Mouse (Mus musculus) Patski (cell line): Measurements from ENCODE around the gene Chrnb1. TPM values are rescaled to one million over a fixed set of nuclear protein-coding genes. Genes with fewer than 3 reads are reported as not detected.

Source experiments
- ATAC-seq: fragments of 100-300 bp; one replicate; pipeline ENCODE4 v1.8.0; 2021
- CTCF ChIA-PET: fragments of 350-600 bp; sonication (Branson Sonifier 250); formaldehyde crosslinking; loops from one replicate; lab custom pipeline; 2022; ENCODE audit warnings: inconsistent platforms; lab: Charles Lee
- POLR2A ChIA-PET: fragments of 350-600 bp; sonication (Branson Sonifier 250); formaldehyde crosslinking; loops from one replicate; lab custom pipeline; 2022; ENCODE audit warnings: antibody characterized with exemption, inconsistent platforms; lab: Charles Lee
- DNase-seq: peaks from one replicate; pipeline ENCODE4 v3.0.0-alpha.2; 2011; ENCODE audit warnings: low read depth, low spot score
- H3K27me3 ChIP-seq: fragments of 371-371 bp; one replicate; pipeline ENCODE4 v1.5.1; 2021
- CTCF ChIP-seq: fragments of 100-300 bp; IDR thresholded peaks from one replicate; pipeline ENCODE4 v1.5.1; 2021
- in situ Hi-C: fragments of 300-500 bp; cut with MboI; formaldehyde crosslinking; loops from 3 replicates; pipeline ENCODE4 v1.11.1; 2018; ENCODE audit warnings: low pct_unique_long_range_greater_than_20kb, mixed read lengths
- polyA plus RNA-seq: library from polyadenylated mRNA; unstranded; gene quantifications from one replicate; pipeline ENCODE4 v1.2.3, GENCODE M21; 2021

Chrnb1 gene
- polyA plus RNA-seq, 1 experiment from 2014 or later = 27.7 TPM

DNA sequence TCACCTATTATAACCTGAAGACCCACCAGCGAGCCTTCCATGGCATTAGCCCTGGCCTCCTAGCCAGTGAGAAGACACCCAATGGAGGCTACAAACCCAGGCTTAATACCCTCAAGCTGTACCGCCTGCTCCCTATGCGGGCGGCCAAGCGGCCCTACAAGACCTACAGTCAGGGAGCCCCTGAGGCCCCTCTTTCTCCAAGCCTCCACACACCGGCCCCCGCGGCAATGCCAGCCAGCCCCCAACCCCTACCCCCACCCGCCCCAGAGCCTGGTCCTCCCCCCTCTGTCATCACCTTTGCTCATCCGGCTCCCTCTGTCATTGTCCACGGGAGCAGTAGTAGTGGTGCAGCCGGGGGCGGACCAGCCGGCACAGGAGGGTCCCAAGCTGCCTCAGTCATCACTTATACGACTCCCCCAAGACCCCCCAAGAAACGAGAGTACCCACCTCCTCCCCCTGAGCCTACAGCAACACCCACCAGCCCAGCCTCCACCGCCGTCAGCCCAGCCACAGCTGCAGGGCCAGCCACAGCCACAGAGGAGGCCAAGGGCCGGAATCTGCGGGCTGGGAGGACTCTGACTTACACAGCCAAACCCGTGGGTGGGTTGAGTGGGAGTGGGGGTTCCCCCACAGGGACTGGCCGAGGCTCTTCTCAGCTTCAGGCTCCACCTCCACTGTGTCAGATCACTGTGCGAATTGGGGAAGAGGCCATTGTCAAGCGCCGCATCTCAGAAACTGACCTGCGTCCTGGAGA is 18.1 kb downstream of the Chrnb1 start:
- ChIA-PET CTCF (interaction anchor here (1.3 kb wide), 1 partner anchor 15 kb away, joined by 3 read pairs; no protein-coding TSS in a partner anchor), POLR2A (interaction anchor here (1.0 to 1.2 kb wide), 3 partner anchors 10 to 60 kb away, joined by 3 to 4 read pairs (median 3); partner anchors contain the start of genes Nlgn2 and Tmem256)
- DNase-seq = no peak
- in situ Hi-C loops = no loop called here
- ATAC-seq = no peak
- TF ChIP-seq CTCF = no peak
- no peaks in the 10 kb centered on the region for H3K27me3 ChIP-seq

DNA sequence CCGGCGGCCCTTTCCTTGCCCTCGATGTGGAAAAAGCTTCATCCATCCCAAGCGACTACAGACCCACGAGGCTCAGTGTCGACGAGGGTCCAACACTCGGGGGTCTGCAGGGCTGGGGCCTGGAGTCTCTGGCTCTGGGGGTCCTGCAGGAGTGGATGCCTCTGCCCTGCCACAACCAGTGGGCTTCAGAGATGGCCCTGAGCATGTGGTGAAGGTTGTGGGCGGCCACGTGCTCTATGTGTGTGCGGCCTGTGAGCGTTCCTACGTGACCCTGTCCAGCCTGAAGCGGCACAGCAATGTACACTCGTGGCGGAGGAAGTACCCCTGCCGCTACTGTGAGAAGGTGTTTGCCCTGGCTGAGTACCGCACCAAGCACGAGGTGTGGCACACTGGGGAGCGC is 19.3 kb downstream of the Chrnb1 start:
- POLR2A ChIA-PET = no interaction called here
- ATAC-seq = no peak
- H3K27me3 ChIP-seq = no peaks in the 10 kb centered on the region
- in situ Hi-C loops = no loop called here
- DNase-seq = no peak
- no peak for TF ChIP-seq CTCF
- CTCF ChIA-PET = no interaction called here

DNA sequence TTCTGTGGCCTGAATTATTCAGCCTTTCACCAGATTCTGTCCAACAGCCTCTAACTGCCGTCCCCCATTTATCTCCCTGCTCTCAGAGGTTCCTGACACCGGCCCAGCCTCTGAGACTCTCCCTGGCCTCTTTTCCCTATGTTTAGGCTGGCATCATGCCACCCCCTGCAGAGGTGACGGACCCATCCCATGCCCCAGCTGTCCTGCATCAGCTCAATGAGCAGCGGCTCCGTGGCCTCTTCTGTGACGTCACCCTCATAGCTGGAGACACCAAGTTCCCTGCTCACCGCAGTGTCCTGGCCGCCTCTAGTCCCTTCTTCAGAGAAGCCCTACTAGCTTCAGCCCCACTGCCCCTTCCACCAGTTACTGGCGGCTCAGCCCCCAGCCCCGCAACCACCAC is 20.0 kb downstream of the Chrnb1 start:
- H3K27me3 ChIP-seq = no peaks in the 10 kb centered on the region
- TF ChIP-seq CTCF = no peak
- ChIA-PET POLR2A (no interaction called here), CTCF (no interaction called here)
- ATAC-seq (no peak), DNase-seq (no peak)
- in situ Hi-C loops = no loop called here

DNA sequence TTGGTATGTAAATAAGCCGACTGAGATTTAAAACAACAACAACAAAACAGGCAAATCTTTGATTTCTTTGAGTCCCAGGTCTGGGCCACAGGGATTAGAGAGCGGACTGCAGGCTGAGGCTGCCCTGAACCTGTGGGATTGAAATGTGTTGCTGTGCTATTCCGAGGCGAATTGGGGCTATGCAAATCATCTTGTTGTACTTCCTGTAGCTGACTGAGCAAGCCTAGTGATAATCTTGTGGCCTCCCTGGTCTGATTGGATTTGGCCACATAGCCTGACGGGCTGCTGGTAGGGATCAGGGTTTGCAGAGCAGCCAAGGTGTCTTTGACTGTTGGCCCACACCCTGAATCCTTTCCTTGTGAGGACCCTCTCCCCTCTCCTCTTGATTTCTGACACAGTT is 20.8 kb downstream of the Chrnb1 start:
- no peak for DNase-seq
- H3K27me3 ChIP-seq = no peaks in the 10 kb centered on the region
- in situ Hi-C loops = no loop called here
- POLR2A ChIA-PET = no interaction called here
- ATAC-seq = no peak
- TF ChIP-seq CTCF = no peak
- CTCF ChIA-PET = interaction anchor here (0.7 kb wide), 1 partner anchor 10 kb away, joined by 3 read pairs; no protein-coding TSS in a partner anchor

DNA sequence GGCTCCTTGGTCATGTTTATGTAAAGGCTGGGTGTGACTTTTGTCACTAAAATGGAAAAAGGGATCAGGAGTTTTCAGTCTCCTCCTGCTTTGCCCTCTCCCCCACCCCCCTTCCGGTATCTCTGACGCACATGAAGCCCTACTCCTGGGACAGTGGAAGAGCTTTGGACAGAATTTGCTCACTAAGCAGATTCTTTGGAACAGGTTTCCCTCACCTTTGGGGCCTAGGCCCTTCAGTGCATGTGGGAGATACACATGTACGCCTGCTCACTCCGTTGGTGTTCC is 28.2 kb downstream of the Chrnb1 start:
- TF ChIP-seq CTCF = no peak
- POLR2A ChIA-PET = interaction anchor here (0.9 to 1.7 kb wide), 3 partner anchors 9 to 15 kb away, joined by 3 to 6 read pairs (median 5); partner anchors contain the start of gene Polr2a
- in situ Hi-C loops = no loop called here
- CTCF ChIA-PET = no interaction called here
- DNase-seq (no peak), ATAC-seq (no peak)
- no peaks in the 10 kb centered on the region for H3K27me3 ChIP-seq

DNA sequence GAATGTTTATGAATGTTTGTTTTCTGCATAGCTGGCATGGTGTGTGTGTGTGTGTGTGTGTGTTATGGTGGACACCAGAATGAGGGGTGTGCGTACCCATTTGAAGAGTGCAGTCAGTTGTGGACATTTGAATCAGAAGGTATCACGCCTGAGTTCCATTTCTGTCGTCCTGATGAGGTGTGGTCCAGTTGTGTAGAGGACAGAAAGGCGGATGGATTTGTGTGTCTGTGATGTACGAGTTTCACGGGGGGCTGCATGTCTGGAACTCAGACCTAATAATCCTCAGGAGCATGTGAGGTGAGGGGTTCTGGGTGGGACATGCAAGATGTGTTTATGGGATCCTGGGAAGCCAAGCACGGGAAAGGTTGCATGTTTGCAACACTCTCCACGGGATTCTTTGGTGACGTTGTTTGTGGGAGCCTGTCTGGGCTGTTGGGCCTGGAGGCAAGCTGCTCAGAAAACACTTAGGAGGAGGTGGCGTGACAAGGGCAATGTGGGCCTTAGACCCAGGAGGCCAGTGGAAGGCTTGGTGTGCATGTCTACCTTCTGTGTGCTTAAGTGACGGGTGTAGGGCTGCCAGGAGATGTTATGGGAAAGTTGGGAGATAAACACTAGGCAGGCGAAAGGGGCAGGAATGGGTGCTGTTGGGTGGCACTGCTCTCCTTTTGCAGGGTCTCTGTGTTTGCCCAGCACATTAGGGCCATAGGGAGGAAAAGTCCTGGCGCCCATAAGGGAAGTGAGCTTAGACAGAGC is 28.7 kb downstream of the Chrnb1 start:
- ChIA-PET CTCF (no interaction called here), POLR2A (interaction anchor here (1.2 to 1.7 kb wide), 2 partner anchors 8 to 16 kb away, joined by 5 to 6 read pairs; partner anchors contain the start of gene Polr2a)
- no peak for ATAC-seq
- in situ Hi-C loops = no loop called here
- DNase-seq = no peak
- no peaks in the 10 kb centered on the region for H3K27me3 ChIP-seq
- no peak for TF ChIP-seq CTCF

DNA sequence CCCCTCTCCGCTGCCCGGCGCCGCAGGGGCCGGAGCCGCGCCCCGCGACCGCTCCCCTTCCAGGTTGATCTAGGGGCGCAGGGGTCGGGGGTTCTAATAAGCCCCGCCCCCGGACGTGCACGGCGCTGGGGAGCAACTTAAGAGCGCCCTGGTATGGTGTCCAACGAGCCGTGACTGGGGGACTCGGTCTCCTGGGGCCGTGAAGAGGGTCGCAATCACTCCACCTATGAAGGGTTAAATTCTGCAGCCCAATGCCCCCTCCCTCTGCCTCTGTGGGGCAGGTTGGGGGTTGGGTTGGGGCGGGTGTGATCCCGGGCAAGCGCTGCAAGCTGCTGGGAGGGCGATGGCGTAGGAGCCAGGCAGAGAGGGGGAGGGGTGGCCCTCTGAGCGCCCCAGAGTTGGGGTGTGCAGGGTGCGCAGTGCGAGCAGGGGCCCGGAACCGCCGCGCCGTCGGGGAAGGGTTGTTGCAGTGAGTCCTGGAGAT is 29.6 kb downstream of the Chrnb1 start:
- ChIA-PET POLR2A (interaction anchor here (1.7 kb wide), 1 partner anchor 17 kb away, joined by 6 read pairs; no protein-coding TSS in a partner anchor), CTCF (no interaction called here)
- TF ChIP-seq CTCF = no peak
- no peak for DNase-seq
- ATAC-seq = peak; percentile 65
- in situ Hi-C loops = no loop called here
- no peaks in the 10 kb centered on the region for H3K27me3 ChIP-seq

DNA sequence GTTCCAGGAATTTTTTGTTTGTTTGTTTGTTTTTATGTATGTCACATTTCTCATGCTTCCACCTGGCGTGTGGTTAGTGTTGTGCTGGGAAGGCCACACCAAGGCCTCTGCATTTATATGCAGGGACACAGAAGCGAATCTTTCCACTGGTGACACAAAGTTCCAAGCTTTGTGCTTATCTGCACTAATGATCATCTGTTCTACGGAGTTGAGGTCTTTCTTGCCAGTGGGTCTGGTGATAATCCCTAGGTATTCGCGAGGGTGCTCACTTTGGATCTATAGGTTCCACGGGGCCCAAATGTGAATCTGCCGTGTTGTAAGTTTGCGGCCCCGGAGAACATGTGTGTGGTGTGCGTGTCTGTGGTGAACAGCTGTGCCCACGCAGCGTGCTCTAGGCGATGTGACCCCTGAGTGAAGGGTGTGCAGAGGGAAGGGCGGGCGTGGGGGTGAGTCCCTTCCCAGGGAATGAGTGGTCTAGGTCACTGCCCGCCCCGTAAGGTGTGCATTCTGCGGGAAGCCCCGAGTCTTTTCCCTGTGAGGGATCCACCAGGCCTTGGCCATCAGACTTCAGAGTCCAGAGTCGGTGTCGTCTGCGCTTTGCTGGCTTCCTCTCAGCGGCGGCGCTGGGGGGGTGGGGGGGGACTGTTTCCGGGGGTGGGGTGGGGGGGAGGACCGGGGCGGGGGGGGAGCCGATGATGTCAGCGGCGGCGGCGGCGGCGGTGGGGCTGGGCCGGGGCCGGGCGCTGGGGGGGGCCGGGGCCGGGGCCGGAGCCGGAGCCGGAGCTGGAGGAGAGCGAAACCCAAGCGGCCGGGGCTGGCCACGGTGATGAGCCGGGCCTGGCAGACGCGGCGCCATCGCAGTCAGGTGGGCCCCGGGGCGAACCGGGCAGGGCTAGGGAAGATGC is 30.3 kb downstream of the Chrnb1 start, which contains the start of gene Zbtb4:
Zbtb4 (plus strand) TSS at position 692 of the 905 bp plus-strand sequence.
- no peak for TF ChIP-seq CTCF
- CTCF ChIA-PET = no interaction called here
- POLR2A ChIA-PET = no interaction called here
- H3K27me3 ChIP-seq = no peaks in the 10 kb centered on the region
- in situ Hi-C loops = no loop called here
- ATAC-seq (peak; percentile 41), DNase-seq (no peak)

DNA sequence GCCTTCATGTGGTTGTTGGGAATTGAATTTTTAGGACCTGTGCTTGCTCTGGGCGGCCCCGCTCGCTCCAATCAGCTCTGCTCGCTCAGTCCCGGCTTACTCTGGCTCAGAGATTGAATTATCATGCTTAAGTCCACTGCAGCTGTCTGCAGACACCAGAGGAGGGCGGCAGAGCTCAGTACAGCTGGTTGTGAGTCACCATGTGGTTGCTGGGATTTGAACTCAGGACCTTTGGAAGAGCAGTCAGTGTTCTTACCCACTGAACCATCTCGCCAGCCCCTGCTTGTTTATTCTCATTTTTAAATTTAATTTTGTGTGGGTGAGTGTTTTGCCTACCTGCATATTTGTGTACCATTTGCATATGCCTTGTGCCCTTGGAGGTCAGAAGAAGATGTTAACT is 32.2 kb downstream of the Chrnb1 start:
- ChIA-PET CTCF (no interaction called here), POLR2A (no interaction called here)
- no peak for TF ChIP-seq CTCF
- in situ Hi-C loops = no loop called here
- DNase-seq (no peak), ATAC-seq (no peak)
- no peaks in the 10 kb centered on the region for H3K27me3 ChIP-seq

DNA sequence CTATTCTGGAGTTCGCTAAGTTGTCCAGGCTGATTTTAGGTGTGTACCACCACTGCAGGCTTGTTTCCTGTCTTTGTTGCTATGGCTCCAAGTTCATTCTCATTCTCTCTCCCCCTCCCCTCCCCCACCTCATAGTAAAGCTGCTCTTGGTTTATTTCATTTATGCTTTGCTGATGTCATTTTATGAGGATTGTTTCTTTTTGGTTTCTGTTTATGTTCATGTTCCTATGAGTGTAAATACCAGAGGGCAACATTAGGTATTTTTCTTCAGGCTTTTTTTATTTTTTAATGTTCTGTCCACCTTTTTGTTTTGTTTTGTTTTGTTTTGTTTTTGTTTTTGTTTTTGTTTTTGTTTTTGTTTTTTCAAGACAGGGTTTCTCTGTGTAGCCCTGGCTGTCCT is 33.9 kb downstream of the Chrnb1 start, which contains the start of gene Slc35g3:
Slc35g3 (minus strand) TSS at position 101 of the 400 bp plus-strand sequence.
- POLR2A ChIA-PET = no interaction called here
- TF ChIP-seq CTCF = no peak
- in situ Hi-C loops = no loop called here

More for the DNA sequence above, 33.9 kb downstream of the Chrnb1 start, which contains the start of gene Slc35g3:
- DNase-seq (no peak), ATAC-seq (no peak)
- CTCF ChIA-PET = no interaction called here
- H3K27me3 ChIP-seq = no peaks in the 10 kb centered on the region
